15 mouse cellular contexts compared by ENCODE assay signal in genomic region chr10:90859665-90860523, GRCm38 (mm10).
DNase-seq lines count a peak whose midpoint lies in the region; ATAC-seq and TF ChIP-seq lines count a peak whose summit lies in the region.
"Had no signal": no experiment of that assay in that cellular context is flagged by ENCODE, and none has a peak within 500 bp of the region (broad histone marks: within the 10 kb centered on the region; RNA-seq: fewer than 3 reads in every experiment).

No protein-coding gene starts in this region.

- no peak for ATAC-seq in CD4-positive, CD25-positive, alpha-beta regulatory T cell, adult 4 months
- ATAC-seq: liver, embryonic 12.5 days; lung, postnatal 0 days had no signal

- no peaks in the 10 kb centered on the region for H3K79me2 ChIP-seq in heart, adult 2 months (replicated peaks; ENCODE audit: control insufficient read depth, insufficient read depth, low read length)

- H3K27ac ChIP-seq in heart, adult 2 months = no peak overlapping the region
- H3K27ac ChIP-seq in left cerebral cortex, adult 2 months = peak overlapping the region; percentile 78
- H3K27ac ChIP-seq: hindbrain, embryonic 12.5 days; liver, embryonic 12.5 days; midbrain, embryonic 12.5 days had no signal

- no peaks in the 10 kb centered on the region for H3K36me3 ChIP-seq in heart, adult 2 months (ENCODE audit: control insufficient read depth, insufficient read depth, low read length)
- H3K36me3 ChIP-seq: hindbrain, embryonic 12.5 days; liver, embryonic 12.5 days; midbrain, embryonic 12.5 days had no signal

- peak; percentile 55 for DNase-seq in heart, adult 11 months
- no peak for DNase-seq in heart, adult 2 months
- DNase-seq in layer of hippocampus, adult 11-12 months (ENCODE audit: low spot score) = peak; percentile 86
- DNase-seq in left cerebral cortex, adult 2 months (ENCODE audit: extremely low spot score in 1 of 2, low spot score in 2 of 2) = peak; percentile 59 to 79
- peak; percentile 69 for DNase-seq in right cerebral cortex, postnatal 14 days
- DNase-seq in adrenal gland, postnatal 4 days (ENCODE audit: low spot score in 2 of 2) = no peak
- DNase-seq in gastrocnemius, adult 18-20 months (ENCODE audit: low spot score) = no peak
- DNase-seq: kidney, adult 11 months; kidney, postnatal 4 days; thymus, postnatal 14 days had no signal

- WGBS in heart, adult 2 months = 68% methylated on average over 19 of the region's 19 CpGs

- H3K4me1 ChIP-seq in heart, adult 2 months (ENCODE audit: control insufficient read depth, insufficient read depth, low read length) = no peaks in the 10 kb centered on the region
- H3K4me1 ChIP-seq: liver, embryonic 12.5 days had no signal

- H3K4me3 ChIP-seq in heart, adult 2 months = no peak overlapping the region
- H3K4me3 ChIP-seq in left cerebral cortex, adult 2 months = no peak overlapping the region
- H3K4me3 ChIP-seq: hindbrain, embryonic 12.5 days; liver, embryonic 12.5 days; midbrain, embryonic 12.5 days had no signal

- intact Hi-C loops in heart, adult 2 months (cut with DNase I) = no loop called here
- intact Hi-C loops in left cerebral cortex, adult 2 months (cut with DNase I) = no loop called here

- H3K9ac ChIP-seq in heart, adult 2 months (ENCODE audit: low read depth, low read length) = no peak overlapping the region
- H3K9ac ChIP-seq: hindbrain, embryonic 12.5 days; liver, embryonic 12.5 days; midbrain, embryonic 12.5 days had no signal

- TF ChIP-seq EP300 in heart, adult 2 months (IDR thresholded peaks at IDR 0.05; ENCODE audit: insufficient read depth, low read depth, low read length) = no peak

- no peak for TF ChIP-seq CTCF in heart, adult 2 months (IDR thresholded peaks at IDR 0.05)
- no peak for TF ChIP-seq CTCF in left cerebral cortex, adult 2 months (IDR thresholded peaks at IDR 0.05)

- no peak for TF ChIP-seq POLR2A in heart, adult 2 months (IDR thresholded peaks at IDR 0.05; ENCODE audit: insufficient read depth, low read depth, low read length)

- no peaks in the 10 kb centered on the region for H3K27me3 ChIP-seq in heart, adult 2 months (ENCODE audit: control insufficient read depth, insufficient read depth, low read length)
- H3K27me3 ChIP-seq: hindbrain, embryonic 12.5 days; liver, embryonic 12.5 days; midbrain, embryonic 12.5 days had no signal

Comparison
In these comparisons a context has a peak if more than half of its experiments do, and no peak if none do; other contexts are left out.
1. DNase-seq: peak in heart, adult 11 months (single experiment), layer of hippocampus, adult 11-12 months (single experiment), left cerebral cortex, adult 2 months (2 of 2) and right cerebral cortex, postnatal 14 days (single experiment); none in heart, adult 2 months (0 of 2), adrenal gland, postnatal 4 days (0 of 2) and gastrocnemius, adult 18-20 months (single experiment).